Mouse (Mus musculus) central nervous system, embryonic 11.5 days (tissue): Measurements from ENCODE around the gene Tfap2e. TPM values are rescaled to one million over a fixed set of nuclear protein-coding genes. Genes with fewer than 3 reads are reported as not detected.

Source experiments
- polyA plus RNA-seq: library from polyadenylated mRNA; depleted of rRNA; stranded (reverse); fragments of >200 nt; gene quantifications from 2 replicates; pipeline ENCODE4 v1.2.3, GENCODE M21; 2012; rRNA removed

Gene Tfap2e
- polyA plus RNA-seq = 1.8 and 4.6 TPM in 2 replicates

GRCm38 (mm10) chr4:126736001-126736414 is at the start of gene Tfap2e:
TSS of gene Tfap2e (minus strand) at chr4:126736240.

GRCm38 (mm10) chr4:126753268-126754230 is 17.5 kb upstream of the Tfap2e start, which contains the start of the genes Ncdn and AU040320:
TSS of gene Ncdn (minus strand) at chr4:126753438.
TSS of gene AU040320 (plus strand) at chr4:126753544.

DNA sequence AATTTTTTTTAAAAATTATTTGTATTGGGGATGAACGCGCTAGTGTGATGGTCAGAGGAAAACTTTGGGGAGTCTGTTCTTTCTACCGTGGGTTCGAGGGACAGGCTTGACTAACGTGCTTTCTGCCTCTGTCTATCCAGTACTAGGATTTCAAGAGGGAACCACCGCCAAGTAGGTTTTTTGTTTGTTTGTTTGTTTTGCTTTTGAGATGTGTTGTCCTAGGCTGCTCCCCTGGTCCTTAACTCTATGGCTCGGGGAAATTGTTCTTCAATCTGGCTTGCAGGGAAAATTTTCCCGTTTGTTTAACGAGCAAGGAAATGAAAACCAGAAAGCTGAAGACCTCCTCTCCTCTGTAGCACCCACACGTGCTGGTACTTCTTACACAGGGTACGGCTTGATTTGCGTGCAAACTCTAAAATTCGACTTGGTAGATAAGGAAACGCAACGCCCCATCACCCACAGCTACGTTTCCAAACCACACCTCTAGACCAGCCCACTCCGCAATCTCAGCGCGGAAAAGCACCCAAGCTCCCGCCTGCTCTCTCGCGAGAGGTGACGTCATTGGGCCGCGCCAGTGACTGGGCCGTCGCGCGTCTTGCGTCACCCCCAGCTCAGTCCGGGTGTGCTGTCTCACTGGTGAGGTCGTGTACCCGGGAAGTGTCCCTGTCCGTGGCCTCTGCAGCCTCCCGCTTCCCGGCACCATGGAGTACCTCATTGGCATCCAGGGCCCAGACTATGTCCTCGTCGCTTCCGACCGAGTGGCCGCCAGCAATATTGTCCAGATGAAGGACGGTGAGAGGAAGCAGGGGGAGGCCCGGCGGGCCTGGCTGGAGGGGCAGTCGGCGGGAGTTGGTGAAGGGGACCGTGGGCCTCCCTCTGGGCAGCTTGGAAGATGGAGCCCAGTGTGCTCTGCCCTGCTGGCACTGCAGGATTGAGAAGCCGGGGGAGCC is 58.7 kb downstream of the Tfap2e start, which contains the start of gene Psmb2:
Gene Psmb2, plus strand, starts transcription at position 577 of the 950 bp plus-strand sequence.

Other genes starting within 250 kb of the Tfap2e start
- 3.8 and 4.2 TPM in 2 replicates for gene Ago4, start 202.8 kb downstream of the Tfap2e start, polyA plus RNA-seq
- gene Clspn, start 179.3 kb downstream of the Tfap2e start, polyA plus RNA-seq = 42.0 and 109 TPM in 2 replicates
- gene 5730409E04Rik, start 126.4 kb downstream of the Tfap2e start, polyA plus RNA-seq = 3.2 and 5.5 TPM in 2 replicates
- gene Psmb2, start 58.6 kb downstream of the Tfap2e start, polyA plus RNA-seq = 201 and 288 TPM in 2 replicates
- gene Ncdn, start 17.2 kb upstream of the Tfap2e start, polyA plus RNA-seq = 29.1 and 30.3 TPM in 2 replicates
- gene AU040320, start 17.3 kb upstream of the Tfap2e start, polyA plus RNA-seq = 25.6 and 27.6 TPM in 2 replicates
- 37.9 and 41.0 TPM in 2 replicates for gene Zmym4, start 231.9 kb upstream of the Tfap2e start, polyA plus RNA-seq